Mouse (Mus musculus) kidney, postnatal 36 days (tissue): Measurements from ENCODE around the gene Syn3.
"Not testable (repeated sequence)": the region's sequence is repeated elsewhere in the genome, so short reads cannot be mapped to it uniquely, and the experiment has no call there.

Source experiments
- DNase-seq, 2 experiments: peaks; one replicate each; pipeline ENCODE4 v3.0.0; 2021 to 2022; ENCODE audit warnings: mixed read lengths in 2 of 2

Gene Syn3

DNA sequence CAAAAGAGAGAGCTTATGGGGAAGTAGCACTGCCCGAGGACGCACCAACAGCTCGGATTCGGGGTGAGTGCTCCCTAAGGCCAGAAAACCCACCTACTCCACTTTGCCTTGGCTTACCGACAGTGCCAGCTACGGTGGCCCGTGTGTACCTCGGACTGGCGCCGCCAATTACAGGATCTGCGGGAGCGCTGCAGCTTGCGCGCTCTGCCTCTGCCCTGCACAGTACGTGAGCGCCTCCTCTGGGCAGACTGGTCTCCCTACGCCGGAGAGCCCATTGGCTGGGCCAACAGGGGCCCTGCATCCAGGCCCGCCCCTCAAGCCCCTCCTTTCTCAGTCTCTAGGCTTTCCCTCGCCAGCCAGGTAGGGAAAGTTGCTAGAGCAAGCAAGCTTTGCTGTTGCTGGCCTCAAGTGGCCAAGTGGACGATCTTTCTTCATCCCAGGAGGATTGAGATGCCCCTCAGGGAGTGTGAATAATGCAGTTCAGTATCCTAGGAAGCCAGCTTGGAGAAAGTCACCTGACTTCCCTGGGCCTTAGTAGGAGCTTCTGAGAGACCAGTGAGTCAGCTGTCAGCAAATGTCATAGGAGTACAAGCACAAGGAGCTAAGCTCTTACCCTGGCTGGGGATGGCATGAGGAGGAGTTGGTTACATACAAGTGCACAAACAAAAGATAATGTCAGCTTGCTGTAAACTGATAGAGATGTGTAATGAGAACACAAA, at the start of gene Syn3:
Gene Syn3, minus strand, starts transcription at position 224 of the 719 bp plus-strand sequence.
- peak; percentile 95 to 97 for DNase-seq

GRCm38 (mm10) chr10:86526357-86526874, 27.7 kb upstream of the Syn3 start:
- not testable (repeated sequence) for DNase-seq

- DNase-seq: no peak
These were observed 15.1 kb upstream of the Syn3 start for GRCm38 (mm10) chr10:86513801-86514200.

DNA sequence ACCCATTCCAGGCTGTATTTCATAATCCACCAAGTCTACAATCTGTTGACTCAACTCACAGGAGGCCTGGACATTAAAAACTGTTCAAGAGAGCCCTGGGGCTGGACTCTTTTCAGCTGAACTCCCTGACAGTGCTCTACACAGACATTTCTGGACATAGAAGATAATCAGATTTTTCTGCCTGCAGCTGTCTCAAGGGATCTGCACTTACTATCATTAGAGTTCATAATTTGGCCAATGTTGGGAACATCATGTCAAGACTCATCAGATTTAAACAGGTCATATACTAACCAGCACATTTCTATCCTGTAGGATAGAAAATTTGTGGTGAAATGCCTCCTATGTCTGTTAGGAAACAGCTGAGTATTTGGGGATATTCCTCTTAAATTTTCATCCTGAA, 12.2 kb upstream of the Syn3 start:
- no peak for DNase-seq

- DNase-seq: no peak
These were observed 3.4 kb upstream of the Syn3 start for GRCm38 (mm10) chr10:86502063-86502462.

DNA sequence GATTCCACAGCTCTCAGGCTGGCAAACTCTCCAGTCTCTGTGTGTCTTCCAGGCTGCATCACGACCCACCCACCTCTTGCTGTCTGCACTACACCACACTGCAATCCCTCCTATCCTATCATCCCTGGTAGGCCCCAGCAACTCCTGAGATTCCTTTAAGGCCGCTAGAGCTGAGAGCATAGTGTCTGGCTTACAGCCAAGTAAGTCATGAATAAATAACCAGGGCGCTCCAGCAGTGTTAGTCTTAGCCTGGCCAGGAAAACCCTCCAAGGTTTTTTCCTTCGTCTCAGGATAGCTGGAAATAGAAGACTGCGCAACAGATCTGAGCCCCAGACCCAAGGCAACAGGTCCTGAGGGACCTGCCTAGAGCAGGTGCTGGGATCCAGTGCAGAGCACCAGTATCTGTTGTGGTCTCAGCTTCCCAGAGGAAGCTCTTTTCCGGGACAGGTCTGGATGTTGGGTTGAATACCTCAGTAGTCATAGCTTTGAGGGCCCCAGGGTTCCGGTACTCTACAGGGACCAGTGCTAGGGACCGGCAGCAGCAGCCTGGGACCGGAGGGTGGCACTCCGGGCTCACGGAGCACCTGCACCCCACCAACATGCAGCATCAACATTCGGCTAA, 534 bp downstream of the Syn3 start:
- peak; percentile 72 to 81 for DNase-seq

- peak; percentile 8 to 29 for DNase-seq
These were observed 2.8 kb downstream of the Syn3 start for GRCm38 (mm10) chr10:86495851-86496250.

GRCm38 (mm10) chr10:86493140-86493539, 5.6 kb downstream of the Syn3 start:
- DNase-seq: no peak

DNA sequence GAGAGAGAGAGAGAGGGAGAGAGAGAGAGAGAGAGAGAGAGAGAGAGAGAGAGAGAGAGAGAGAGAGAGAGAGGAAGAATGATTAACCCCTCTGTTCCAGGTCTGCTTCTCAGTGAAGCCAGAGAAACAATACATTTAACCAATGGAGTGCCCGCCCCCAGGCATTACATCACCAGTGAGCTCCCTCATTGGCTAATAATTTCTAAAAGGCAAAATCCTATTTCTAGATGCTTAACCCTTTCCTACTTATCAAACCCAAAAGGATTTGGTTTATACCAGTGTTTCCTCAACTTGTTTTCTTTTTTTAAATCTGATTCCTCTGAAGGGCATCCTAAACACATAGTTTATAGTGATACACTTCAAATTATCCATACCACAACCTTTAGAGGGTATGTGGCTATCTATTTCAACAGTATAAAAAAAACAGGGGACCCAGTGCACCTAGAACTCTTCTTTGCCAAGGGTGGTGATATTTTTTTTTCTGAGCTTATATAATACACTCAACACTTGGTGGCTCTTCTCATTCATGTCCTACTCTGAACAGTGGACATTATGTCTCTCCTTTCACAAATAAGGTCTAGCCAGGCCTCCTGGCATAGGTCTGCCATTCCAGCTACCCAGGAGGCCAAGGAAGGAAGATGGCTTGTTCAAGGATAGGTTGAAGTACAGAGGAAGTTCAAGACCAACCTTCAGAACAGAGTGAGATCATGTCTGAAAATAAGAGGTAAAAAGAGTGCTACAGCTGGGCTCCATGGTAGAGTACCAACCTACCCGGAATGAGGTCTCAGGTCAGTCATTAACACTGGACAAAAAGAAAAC, 6.4 kb downstream of the Syn3 start:
- DNase-seq: peak in 1 of 2 experiments; percentile 26

DNA sequence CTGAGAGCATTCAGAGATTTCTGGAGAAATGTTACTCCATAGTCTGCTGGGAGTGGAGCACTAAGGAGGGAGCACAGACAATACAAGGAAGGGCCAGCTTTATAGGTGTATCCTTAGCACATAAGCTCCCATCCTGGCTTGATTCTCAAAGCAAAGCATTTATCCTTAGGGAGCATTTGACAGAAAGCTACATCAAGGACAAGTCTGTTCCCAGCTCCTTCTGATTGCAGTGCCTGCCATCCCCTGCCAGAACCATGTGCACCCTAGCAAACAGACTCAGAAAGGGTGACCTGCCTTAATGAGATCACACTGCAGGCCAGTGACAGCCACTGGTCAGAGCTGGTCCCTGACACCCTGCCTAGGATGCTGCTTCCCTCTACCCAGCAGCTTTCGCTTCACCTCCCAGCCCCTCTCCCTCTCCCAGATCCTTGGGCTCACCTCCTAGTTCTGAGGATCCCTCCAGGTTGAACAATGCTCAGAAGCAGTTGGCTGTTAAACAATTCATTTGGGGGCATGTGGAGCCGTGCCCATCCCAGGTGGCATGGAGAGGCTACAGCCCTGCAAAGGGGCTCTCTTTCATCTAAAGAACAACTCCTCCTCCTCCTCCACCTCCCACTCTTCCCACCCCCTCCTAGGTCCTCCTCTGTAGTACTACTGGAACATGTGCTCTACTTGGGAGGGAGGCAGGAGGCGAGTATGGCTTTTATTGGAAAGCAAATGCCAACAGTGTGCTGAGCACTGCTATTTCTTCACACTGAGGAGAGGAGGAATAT, 7.2 kb downstream of the Syn3 start:
- DNase-seq: no peak

- DNase-seq: no peak
These were observed 10.2 kb downstream of the Syn3 start for GRCm38 (mm10) chr10:86488544-86488943.

- no peak for DNase-seq
These were observed 12.7 kb downstream of the Syn3 start for GRCm38 (mm10) chr10:86485971-86486370.

GRCm38 (mm10) chr10:86483968-86484367, 14.7 kb downstream of the Syn3 start:
- DNase-seq: peak in 1 of 2 experiments; percentile 67

- DNase-seq: no peak
These were observed 16.2 kb downstream of the Syn3 start for GRCm38 (mm10) chr10:86482496-86482895.

DNA sequence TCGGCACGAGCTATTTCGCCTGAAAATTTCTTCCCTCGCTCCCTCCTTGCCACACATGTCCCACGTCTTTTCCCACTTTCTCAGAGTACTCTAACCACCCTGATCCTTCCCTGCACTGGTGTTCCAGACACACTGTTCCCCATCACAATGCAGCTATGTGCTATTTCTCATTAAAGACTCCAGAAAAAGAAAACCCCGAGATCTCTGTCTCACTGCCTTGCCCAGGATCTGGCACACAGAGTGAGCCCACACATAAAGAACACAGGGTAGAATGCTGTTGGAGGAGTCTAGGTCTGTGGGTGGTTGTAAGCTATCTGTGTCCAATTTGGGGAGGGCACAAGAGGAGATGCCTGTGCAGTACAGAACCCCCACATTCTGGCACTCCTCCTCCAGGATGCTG, 18.0 kb downstream of the Syn3 start:
- no peak for DNase-seq

- DNase-seq: no peak
These were observed 19.0 kb downstream of the Syn3 start for GRCm38 (mm10) chr10:86479718-86480121.

DNA sequence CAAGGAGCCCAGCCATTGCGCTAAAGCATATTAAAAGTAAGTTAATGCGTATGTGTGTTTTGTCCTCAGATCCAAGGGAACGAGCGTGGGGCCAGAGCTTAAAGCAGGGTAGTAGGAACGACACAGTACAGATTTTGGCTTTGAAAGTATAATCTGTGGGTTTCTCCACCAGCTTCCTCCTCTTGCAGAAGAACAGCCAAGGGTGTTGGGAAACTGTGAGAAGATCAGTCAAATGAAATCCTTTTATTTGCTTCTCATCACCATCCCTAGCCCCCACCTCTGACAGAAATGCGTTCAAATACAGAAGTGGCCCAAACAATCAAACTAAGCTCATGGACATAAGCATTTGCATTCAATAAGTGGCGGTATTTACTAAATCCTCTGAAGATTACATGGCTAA, 22.0 kb downstream of the Syn3 start:
- DNase-seq: no peak

GRCm38 (mm10) chr10:86475270-86475669, 23.4 kb downstream of the Syn3 start:
- DNase-seq: no peak

DNA sequence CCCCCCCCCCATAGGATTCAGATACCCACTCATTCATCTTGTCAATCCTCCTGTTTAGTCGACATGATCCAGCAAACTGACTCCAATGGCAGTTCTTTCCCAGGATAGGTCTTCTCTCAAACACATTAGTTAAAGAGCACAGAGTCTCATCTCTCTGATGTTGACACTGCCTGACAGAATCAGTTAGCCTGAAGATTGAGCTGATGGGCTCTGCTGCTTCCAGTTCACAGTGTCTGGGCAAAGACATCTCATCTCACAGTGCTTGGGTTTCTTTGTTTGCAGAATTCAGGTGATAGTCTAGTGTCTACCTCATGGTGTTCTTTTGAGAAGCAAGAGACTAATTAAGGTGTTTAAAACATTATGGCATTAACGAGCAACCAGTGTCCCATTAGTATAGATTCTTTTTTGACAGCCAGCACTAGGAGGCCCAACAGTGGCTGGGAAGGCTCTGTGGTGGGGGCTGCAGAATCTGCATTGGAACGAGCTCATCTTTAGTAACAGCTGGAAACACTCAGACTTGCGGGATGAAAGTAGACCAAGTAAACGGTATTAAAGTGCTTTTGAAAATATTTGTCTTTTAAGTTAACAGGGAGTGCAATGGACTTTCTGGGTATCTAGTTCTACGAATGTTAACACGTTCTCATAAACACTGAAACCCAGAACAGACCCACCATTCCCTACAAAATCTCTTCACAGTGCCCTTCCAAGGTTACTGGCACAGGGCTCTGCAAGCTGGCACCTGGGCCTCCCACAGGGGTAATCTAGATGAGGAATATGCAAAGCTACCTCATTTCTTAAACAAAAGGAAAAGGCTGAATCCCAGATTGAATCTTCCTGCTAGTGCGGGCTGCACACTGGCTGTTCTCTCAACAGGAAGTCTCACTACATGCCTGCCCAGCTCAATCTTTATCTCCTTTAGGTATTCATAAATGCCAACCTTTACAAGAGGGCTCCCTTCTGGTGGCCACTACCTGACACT, 24.2 kb downstream of the Syn3 start:
- DNase-seq: no peak

- DNase-seq: peak; percentile 55 to 72
These were observed 25.0 kb downstream of the Syn3 start for GRCm38 (mm10) chr10:86473637-86474154.
